Mouse (Mus musculus): ENCODE results near the gene Nxpe3. TPM values are rescaled to one million over a fixed set of nuclear protein-coding genes. Genes with fewer than 3 reads are reported as not detected.

Gene Nxpe3
- polyA plus RNA-seq, 1 experiment from 2014 or later: 0.95 TPM

DNA sequence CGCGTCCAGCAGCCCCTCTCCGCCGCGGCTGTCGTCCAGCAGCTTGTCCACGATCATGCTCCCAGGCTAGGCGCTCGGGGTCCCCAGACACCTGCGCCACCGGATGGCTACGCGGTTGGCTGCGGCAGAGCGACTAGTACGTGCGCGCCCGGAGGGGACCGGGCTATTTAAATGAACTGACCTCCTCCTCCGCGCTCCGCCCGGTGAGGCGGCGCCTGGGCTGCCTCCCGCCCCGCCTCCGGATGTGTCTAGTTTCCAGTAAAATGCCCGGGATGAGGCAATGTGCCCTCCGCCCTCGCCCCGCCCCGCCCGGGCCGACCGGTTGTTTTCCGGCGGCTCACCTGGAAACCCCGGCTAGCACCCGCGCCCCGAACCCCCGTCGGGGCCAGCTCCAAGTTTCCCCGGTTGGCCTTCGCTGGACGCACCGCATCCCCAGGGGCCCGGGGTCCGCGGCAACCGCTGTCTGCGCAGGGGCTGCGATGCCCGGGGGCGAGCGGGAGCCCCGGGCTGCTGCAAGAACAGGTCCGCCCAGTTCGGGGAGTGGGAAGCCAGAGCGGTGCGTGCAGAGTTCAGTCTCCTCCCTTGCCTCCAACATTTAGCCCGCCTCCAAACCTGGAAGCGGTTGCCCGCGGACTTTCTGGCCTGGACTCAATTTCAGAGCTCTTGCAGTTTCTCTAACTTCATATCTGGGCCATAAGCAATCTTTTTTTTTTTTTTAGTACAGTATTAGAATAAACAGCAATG lies 72.9 kb downstream of the Nxpe3 start:
- Histone ChIP-seq H3K27me3 (ENCODE audit: low read depth, poor library complexity, severe bottlenecking) (peaks cover 28% of the 10 kb centered on the region), H3K27ac (replicated peaks) (peak overlapping the region; percentile 88), H3K4me3 (peak overlapping the region; percentile 78), H3K4me1 (peaks cover 34% of the 10 kb centered on the region), H3K36me3 (peaks cover 14% of the 10 kb centered on the region), H3K9me3 (replicated peaks) (no peaks in the 10 kb centered on the region)
- DNase-seq (ENCODE audit: low spot score): peak; percentile 87
- WGBS: under 1% methylated on average over 66 of the region's 67 CpGs

DNA sequence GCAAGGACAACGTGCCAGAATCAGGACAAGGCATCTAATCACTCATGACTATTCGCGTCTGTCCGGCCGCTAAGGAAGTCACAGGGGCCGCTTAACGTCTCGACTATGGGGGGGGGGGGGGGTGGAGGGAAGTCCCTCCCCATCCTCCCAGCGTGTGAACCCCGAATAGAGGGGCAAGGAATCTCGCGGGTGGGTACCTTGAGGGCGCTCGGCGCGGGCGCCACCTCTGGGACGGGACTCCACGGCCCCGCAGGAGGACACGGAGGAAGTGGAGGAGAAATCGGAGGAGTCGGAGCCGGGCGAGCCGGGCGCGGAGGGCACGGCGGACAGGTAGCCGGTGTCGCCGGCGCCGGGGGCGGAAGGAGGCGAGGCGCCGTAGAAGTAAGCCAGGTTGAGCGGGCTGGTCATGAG lies 73.5 kb downstream of the Nxpe3 start:
- under 1% methylated on average over 37 of the region's 40 CpGs for WGBS
- Histone ChIP-seq H3K4me3 (peak overlapping the region; percentile 78), H3K9me3 (replicated peaks) (no peaks in the 10 kb centered on the region), H3K36me3 (peaks cover 19% of the 10 kb centered on the region), H3K27me3 (ENCODE audit: low read depth, poor library complexity, severe bottlenecking) (peaks cover 28% of the 10 kb centered on the region), H3K27ac (replicated peaks) (peak overlapping the region; percentile 88), H3K4me1 (peaks cover 34% of the 10 kb centered on the region)
- DNase-seq (ENCODE audit: low spot score): no peak

DNA sequence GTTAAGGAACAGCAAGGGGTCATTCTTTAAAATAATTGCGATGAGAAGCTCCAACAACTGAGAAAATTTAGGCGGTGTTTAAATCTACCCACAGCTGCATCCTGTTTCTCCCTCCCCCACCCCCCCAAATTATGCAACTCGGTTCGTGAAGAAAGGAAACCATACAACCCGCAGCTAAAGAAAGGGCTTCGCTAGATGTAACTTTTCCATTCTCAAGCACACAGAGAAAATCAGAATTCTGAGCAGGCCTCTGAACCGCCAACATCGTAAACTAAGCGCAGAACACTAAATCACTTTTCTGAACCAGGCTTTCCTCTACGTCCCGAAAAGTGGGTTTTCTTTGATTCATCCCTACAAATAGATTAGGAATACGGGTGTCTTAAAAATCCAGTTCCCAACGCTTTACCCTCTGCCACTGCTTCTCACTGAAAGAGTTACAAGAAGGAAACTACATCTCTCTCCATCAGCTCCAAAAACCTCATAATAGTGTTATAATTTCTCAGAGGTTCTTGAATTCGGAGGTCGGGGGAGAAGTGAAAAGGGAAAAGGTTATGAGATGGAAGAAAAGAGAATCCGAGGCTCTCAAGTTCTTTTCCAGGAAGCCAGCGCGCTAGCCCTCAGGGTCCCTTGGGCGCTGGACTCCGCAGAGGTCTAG lies 74.0 kb downstream of the Nxpe3 start:
- H3K4me3 ChIP-seq: peak overlapping the region; percentile 78
- H3K9me3 ChIP-seq (replicated peaks): no peaks in the 10 kb centered on the region
- H3K36me3 ChIP-seq: peaks cover 24% of the 10 kb centered on the region
- peaks cover 28% of the 10 kb centered on the region for H3K27me3 ChIP-seq (ENCODE audit: low read depth, poor library complexity, severe bottlenecking)
- 26% methylated on average over 20 of the region's 20 CpGs for WGBS
- no peak for DNase-seq (ENCODE audit: low spot score)
- H3K4me1 ChIP-seq: peaks cover 34% of the 10 kb centered on the region
- peak overlapping the region; percentile 88 for H3K27ac ChIP-seq (replicated peaks)

DNA sequence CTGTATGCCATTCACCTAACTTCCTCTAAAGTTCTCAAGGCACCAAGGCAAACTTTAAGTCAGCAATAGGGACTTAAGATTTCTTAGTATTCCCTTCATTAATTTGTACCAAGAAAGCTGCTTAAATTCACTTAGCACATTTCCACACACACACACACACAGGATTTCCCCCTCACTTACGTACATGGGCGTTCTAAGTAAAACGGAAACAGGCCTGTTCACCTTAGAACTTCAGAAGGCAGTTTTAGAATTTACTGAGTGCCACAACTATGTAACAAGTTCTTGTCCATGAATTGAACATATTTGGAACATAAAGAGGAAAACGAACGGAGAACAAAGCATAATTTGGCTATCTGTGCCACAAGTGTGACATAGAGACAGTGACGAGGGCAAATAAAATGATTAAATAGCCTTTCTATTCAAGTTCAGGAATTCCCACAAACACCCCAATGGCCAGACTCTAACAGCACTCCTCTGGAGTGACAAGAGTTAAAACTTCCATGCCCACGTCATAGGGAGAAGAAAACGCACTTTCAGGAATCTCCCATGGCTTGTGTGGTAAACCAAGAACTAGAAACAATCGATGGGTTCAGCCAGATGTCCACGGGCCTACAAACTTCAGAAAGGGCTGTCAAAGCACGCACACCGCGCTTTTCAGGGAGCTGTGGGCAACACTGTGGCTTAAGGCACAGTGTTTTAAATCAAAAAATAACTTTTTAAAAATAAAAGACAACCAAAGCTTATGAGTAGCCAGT lies 74.7 kb downstream of the Nxpe3 start:
- no peak for DNase-seq (ENCODE audit: low spot score)
- Histone ChIP-seq H3K36me3 (peaks cover 31% of the 10 kb centered on the region), H3K9me3 (replicated peaks) (no peaks in the 10 kb centered on the region), H3K4me1 (peaks cover 34% of the 10 kb centered on the region), H3K27ac (replicated peaks) (no peak overlapping the region), H3K27me3 (ENCODE audit: low read depth, poor library complexity, severe bottlenecking) (peaks cover 28% of the 10 kb centered on the region), H3K4me3 (peak overlapping the region; percentile 78)
- 72% methylated on average over 13 of the region's 13 CpGs for WGBS

DNA sequence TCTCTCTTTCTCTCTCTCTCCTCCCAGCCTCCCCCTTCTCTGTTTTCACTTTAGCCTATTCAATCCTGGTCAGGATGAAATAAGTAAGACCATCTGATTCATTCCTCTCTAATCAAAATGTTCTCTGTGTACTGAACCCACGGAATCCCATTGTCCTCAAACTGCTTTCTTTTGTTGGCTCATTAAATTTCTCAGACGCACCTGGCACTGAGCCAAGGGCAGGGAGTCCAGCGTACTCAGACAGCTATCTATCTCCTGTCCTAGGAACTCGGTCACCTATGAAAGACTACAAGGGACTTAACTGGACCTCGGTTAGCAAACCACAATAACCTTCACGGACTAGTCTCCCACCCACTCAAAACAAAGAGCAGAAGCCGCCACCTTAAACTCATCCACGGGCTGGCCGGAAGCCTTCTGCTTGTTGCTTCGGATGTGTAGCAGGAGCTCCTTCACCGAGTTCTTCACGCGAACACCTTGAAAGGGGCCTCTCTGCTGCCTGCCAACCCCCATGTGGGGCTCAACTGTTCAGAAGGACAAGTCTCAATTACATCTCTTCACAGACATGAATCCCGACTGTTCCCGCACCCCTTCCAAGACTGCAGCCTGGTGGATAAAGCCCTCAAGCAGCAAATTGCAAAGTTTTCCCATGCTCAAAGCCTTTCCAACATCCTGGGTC lies 75.8 kb downstream of the Nxpe3 start:
- no peak overlapping the region for H3K27ac ChIP-seq (replicated peaks)
- H3K4me1 ChIP-seq: peaks cover 34% of the 10 kb centered on the region
- H3K36me3 ChIP-seq: peaks cover 40% of the 10 kb centered on the region
- H3K9me3 ChIP-seq (replicated peaks): no peaks in the 10 kb centered on the region
- peaks cover 26% of the 10 kb centered on the region for H3K27me3 ChIP-seq (ENCODE audit: low read depth, poor library complexity, severe bottlenecking)
- WGBS: 91% methylated on average over 15 of the region's 15 CpGs
- no peak for DNase-seq (ENCODE audit: low spot score)
- no peak overlapping the region for H3K4me3 ChIP-seq

DNA sequence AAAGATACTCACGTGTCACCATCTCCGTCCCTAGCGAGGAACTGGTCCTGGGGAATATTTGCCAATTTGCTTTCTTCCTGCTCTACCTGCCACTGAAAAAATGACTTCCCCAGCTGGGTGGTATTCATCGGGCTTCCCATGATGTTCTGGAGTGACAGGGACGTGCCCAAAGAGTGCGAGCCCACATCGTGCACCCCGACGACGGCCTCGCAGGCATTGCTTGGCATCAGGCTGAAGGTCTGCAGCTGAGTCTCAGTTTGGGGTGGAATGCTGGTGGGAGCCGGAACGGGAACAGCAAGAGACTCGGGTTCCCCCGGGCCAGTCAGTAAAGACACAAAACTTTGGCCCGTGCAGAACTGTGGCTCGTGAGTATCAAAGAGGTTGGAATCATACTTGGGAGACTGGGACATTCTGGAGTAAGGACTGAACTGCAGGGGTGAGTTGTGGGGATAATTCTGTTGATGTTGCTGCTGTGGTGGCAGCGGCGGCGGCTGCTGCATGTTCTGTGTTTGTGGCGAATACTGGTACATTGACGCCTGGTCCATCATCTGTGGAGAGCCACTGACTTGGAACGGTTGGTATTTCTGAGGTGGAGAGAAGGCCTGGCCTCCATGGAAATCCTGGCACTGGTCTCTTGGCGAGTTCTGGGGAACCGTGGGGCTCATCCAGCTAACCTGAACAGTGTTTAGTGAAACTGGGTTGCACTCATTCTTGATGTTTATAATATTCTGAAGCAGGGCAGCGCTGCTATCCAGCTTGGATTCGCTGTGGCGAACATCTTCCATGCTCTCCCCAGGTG lies 77.2 kb downstream of the Nxpe3 start:
- 94% methylated on average over 28 of the region's 28 CpGs for WGBS
- no peak overlapping the region for H3K4me3 ChIP-seq
- H3K36me3 ChIP-seq: peaks cover 54% of the 10 kb centered on the region
- H3K27ac ChIP-seq (replicated peaks): no peak overlapping the region
- H3K27me3 ChIP-seq (ENCODE audit: low read depth, poor library complexity, severe bottlenecking): peaks cover 12% of the 10 kb centered on the region; the same call in 1 of the 2 replicates
- no peak for DNase-seq (ENCODE audit: low spot score)
- H3K9me3 ChIP-seq (replicated peaks): no peaks in the 10 kb centered on the region
- peaks cover 24% of the 10 kb centered on the region for H3K4me1 ChIP-seq

DNA sequence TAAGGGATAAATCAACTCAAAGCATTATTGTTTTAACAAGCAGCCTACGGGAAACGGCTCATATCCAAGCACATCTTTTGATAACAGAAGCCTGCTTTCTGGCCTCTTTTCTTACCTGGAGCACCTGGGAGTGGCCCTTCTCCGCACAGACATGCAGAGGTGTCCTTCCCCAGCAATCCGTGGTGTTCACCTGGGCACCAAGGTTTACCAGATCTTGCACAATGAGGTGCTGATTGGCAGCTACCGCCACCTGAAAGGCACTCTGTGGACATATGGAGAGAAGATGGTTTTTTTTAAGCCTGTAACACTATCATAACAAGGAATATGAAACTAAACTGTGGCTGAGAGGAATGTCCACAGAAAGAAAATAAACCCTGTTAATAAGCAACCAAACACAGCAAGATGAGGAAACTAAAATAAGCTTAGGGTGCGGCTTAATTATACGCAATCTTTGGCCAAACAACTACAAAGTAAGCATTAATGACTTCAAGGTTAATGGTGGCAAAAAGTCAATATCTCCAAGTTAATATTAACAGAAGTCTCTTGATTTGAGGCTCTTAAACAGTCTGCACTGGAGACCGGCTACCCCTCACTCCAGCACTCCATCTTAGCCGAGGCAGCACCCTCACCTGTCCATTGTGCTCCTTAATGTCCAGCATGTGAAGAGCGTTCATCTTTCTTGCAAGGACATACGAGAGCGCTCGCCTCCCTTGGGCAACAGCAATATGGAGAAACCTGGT lies 78.7 kb downstream of the Nxpe3 start:
- H3K4me3 ChIP-seq: no peak overlapping the region
- 0 out of 2 replicates have a peak, but pooled peaks cover 9% of the 10 kb centered on the region for H3K27me3 ChIP-seq (ENCODE audit: low read depth, poor library complexity, severe bottlenecking)
- 96% methylated on average over 13 of the region's 13 CpGs for WGBS
- H3K36me3 ChIP-seq: peaks cover 61% of the 10 kb centered on the region
- no peaks in the 10 kb centered on the region for H3K9me3 ChIP-seq (replicated peaks)
- peaks cover 17% of the 10 kb centered on the region for H3K4me1 ChIP-seq
- no peak overlapping the region for H3K27ac ChIP-seq (replicated peaks)
- DNase-seq (ENCODE audit: low spot score): no peak

DNA sequence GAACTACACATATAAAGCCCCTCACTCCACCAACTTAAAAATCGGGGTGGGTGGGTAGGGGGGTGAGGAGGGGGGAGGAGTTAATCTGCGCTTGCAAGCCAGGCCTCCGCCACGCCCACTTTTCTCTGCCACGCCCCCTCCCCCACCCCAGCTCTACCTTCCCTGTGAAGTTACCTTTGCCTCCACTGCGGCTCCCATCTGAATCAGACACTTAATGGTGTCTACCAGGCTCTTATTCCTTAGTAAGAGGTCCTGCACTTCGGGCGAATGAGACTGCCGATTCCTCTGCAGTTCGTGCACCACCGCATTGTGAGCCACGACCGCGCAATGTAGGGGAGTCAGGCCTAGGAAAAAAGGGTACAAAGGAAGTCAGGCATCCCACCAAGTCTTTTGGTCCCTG lies 79.6 kb downstream of the Nxpe3 start:
- Histone ChIP-seq H3K27me3 (ENCODE audit: low read depth, poor library complexity, severe bottlenecking) (0 out of 2 replicates have a peak, but pooled peaks cover 4% of the 10 kb centered on the region), H3K4me3 (no peak overlapping the region), H3K27ac (replicated peaks) (no peak overlapping the region), H3K36me3 (peaks cover 61% of the 10 kb centered on the region), H3K9me3 (replicated peaks) (no peaks in the 10 kb centered on the region), H3K4me1 (0 out of 2 replicates have a peak, but pooled peaks cover 8% of the 10 kb centered on the region)
- WGBS: 83% methylated on average over 14 of the region's 14 CpGs
- DNase-seq (ENCODE audit: low spot score): no peak

DNA sequence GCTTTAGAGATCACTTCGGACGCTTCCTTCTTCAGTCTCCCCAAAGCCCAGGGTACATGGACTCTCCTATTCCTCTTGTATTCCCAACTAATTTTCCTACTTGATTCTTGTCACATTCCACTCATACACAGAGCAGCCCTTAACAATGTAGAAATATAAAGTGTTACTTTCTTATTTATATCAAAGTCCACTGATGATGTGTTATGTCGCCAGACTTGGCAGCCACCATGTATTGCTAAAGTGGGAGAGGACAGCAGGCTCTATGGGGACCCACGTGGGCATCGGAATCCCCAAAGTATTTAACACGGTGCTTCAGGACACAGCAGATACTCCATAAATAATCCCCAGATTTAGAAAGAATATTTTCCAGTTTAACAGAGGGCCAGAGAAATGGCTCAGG lies 80.4 kb downstream of the Nxpe3 start:
- 92% methylated on average over 6 of the region's 6 CpGs for WGBS
- no peak for DNase-seq (ENCODE audit: low spot score)
- Histone ChIP-seq H3K27ac (replicated peaks) (no peak overlapping the region), H3K9me3 (replicated peaks) (no peaks in the 10 kb centered on the region), H3K36me3 (peaks cover 61% of the 10 kb centered on the region), H3K27me3 (ENCODE audit: low read depth, poor library complexity, severe bottlenecking) (no peaks in the 10 kb centered on the region), H3K4me3 (no peak overlapping the region), H3K4me1 (0 out of 2 replicates have a peak, but pooled peaks cover 5% of the 10 kb centered on the region)

DNA sequence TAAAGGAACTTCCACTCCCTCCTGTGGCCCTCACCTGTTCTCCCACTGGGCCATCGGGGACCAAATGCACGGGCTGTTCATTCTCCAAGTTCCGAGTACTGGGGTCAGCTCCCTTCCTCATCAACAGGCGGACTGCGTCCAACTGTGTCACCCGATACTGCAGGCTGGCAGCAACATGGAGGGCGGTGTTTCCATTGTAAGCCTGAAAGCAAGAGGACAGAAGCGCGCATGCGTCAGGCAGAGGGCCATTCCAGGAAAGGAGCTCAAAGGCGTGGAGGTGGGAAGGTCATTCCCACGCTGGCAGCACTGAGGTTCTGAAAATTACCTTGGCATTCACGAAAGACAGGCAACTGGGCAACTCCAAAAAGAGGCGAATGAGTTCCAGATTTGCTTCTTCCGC lies 81.2 kb downstream of the Nxpe3 start:
- WGBS: 90% methylated on average over 15 of the region's 15 CpGs
- H3K4me3 ChIP-seq: no peak overlapping the region
- DNase-seq (ENCODE audit: low spot score): no peak
- no peaks in the 10 kb centered on the region for H3K27me3 ChIP-seq (ENCODE audit: low read depth, poor library complexity, severe bottlenecking)
- no peaks in the 10 kb centered on the region for H3K9me3 ChIP-seq (replicated peaks)
- H3K36me3 ChIP-seq: peaks cover 61% of the 10 kb centered on the region
- no peak overlapping the region for H3K27ac ChIP-seq (replicated peaks)
- no peaks in the 10 kb centered on the region for H3K4me1 ChIP-seq

DNA sequence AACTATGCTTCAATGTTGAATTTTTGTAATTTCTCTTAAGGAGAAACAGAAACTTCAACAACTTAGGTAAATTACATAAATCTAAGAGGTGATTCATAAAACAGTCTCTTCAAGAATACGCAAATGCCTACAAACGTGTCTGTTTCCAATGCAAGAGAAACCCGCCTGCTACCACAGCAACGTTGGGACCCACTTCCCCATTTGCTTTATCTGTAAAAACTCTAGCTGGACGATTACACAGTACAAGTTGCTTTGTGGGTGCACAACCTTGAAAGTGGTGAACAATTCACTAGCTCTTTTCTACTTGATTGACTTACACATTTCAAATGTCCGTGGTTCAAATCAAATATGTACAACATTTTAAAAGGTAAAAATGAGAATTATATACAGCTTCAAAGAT lies 83.3 kb downstream of the Nxpe3 start:
- H3K4me3 ChIP-seq: no peak overlapping the region
- no peaks in the 10 kb centered on the region for H3K9me3 ChIP-seq (replicated peaks)
- H3K27ac ChIP-seq (replicated peaks): no peak overlapping the region
- H3K4me1 ChIP-seq: peaks cover 4% of the 10 kb centered on the region; the same call in 1 of the 2 replicates
- WGBS: 93% methylated on average over 6 of the region's 6 CpGs
- DNase-seq (ENCODE audit: low spot score): no peak
- H3K27me3 ChIP-seq (ENCODE audit: low read depth, poor library complexity, severe bottlenecking): no peaks in the 10 kb centered on the region
- H3K36me3 ChIP-seq: peaks cover 45% of the 10 kb centered on the region
